22 mouse cellular contexts compared by ENCODE assay signal in genomic region chr4:45829907-45830759, GRCm38 (mm10). TPM values are rescaled to one million over a fixed set of nuclear protein-coding genes. Genes with fewer than 3 reads are reported as not detected.
DNase-seq lines count a peak whose midpoint lies in the region; ATAC-seq lines count a peak whose summit lies in the region.
"Had no signal": no experiment of that assay in that cellular context is flagged by ENCODE, and none has a peak within 500 bp of the region (broad histone marks: within the 10 kb centered on the region; RNA-seq: fewer than 3 reads in every experiment).

No protein-coding gene starts in this region.

- no peak overlapping the region for H3K27ac ChIP-seq in embryonic facial prominence, embryonic 10.5 days (replicated peaks)
- peak overlapping the region; percentile 78 for H3K27ac ChIP-seq in forebrain, embryonic 14.5 days (ENCODE audit: low read depth, low read length)
- peak overlapping the region; percentile 9 for H3K27ac ChIP-seq in hindbrain, embryonic 15.5 days (replicated peaks)
- peak overlapping the region; percentile 78 for H3K27ac ChIP-seq in midbrain, embryonic 16.5 days (ENCODE audit: low read length)
- H3K27ac ChIP-seq: embryonic facial prominence, embryonic 13.5 days; stomach, embryonic 15.5 days had no signal

- H3K4me2 ChIP-seq in forebrain, embryonic 14.5 days (ENCODE audit: low read length), result peak overlapping the region; percentile 8; the same call in 1 of the 2 replicates
- no peak overlapping the region for H3K4me2 ChIP-seq in hindbrain, embryonic 15.5 days
- 0 out of 2 replicates have a peak overlapping the region, but pooled peaks have one; percentile 8 for H3K4me2 ChIP-seq in midbrain, embryonic 16.5 days (ENCODE audit: low read length)
- H3K4me2 ChIP-seq: embryonic facial prominence, embryonic 13.5 days; stomach, embryonic 15.5 days had no signal

- no peaks in the 10 kb centered on the region for H3K9me3 ChIP-seq in embryonic facial prominence, embryonic 10.5 days
- H3K9me3 ChIP-seq in forebrain, embryonic 14.5 days (replicated peaks; ENCODE audit: control insufficient read depth, low read length), result no peaks in the 10 kb centered on the region
- no peaks in the 10 kb centered on the region for H3K9me3 ChIP-seq in hindbrain, embryonic 15.5 days
- H3K9me3 ChIP-seq in midbrain, embryonic 16.5 days (replicated peaks; ENCODE audit: control insufficient read depth, low read length, poor library complexity, severe bottlenecking), result no peaks in the 10 kb centered on the region
- H3K9me3 ChIP-seq: embryonic facial prominence, embryonic 13.5 days; stomach, embryonic 15.5 days had no signal

- H3K36me3 ChIP-seq in embryonic facial prominence, embryonic 10.5 days (replicated peaks), result no peaks in the 10 kb centered on the region
- no peaks in the 10 kb centered on the region for H3K36me3 ChIP-seq in forebrain, embryonic 14.5 days (ENCODE audit: control insufficient read depth, insufficient read depth, low read length)
- H3K36me3 ChIP-seq in hindbrain, embryonic 15.5 days, result no peaks in the 10 kb centered on the region
- no peaks in the 10 kb centered on the region for H3K36me3 ChIP-seq in midbrain, embryonic 16.5 days (ENCODE audit: control insufficient read depth, insufficient read depth, low read length)
- H3K36me3 ChIP-seq: embryonic facial prominence, embryonic 13.5 days; stomach, embryonic 15.5 days had no signal

- H3K27me3 ChIP-seq in embryonic facial prominence, embryonic 10.5 days (replicated peaks; ENCODE audit: low read depth, poor library complexity, severe bottlenecking), result peaks cover 74% of the 10 kb centered on the region
- 0 out of 2 replicates have a peak, but pooled peaks cover 3% of the 10 kb centered on the region for H3K27me3 ChIP-seq in forebrain, embryonic 14.5 days (replicated peaks; ENCODE audit: control insufficient read depth, insufficient read depth, low read length)
- H3K27me3 ChIP-seq in hindbrain, embryonic 15.5 days, result peaks cover 11% of the 10 kb centered on the region; the same call in 1 of the 2 replicates
- H3K27me3 ChIP-seq in midbrain, embryonic 16.5 days (ENCODE audit: control insufficient read depth, insufficient read depth, low read depth, low read length), result peaks cover 3% of the 10 kb centered on the region; the same call in 1 of the 2 replicates

- ATAC-seq in forebrain, embryonic 14.5 days, result peak; percentile 16; the same call in 1 of the 2 replicates
- ATAC-seq in hindbrain, embryonic 15.5 days (ENCODE audit: low FRiP score, low read depth), result no peak
- peak; percentile 26; the same call in 1 of the 2 replicates for ATAC-seq in midbrain, embryonic 16.5 days

- peaks cover 28% of the 10 kb centered on the region for H3K4me1 ChIP-seq in embryonic facial prominence, embryonic 10.5 days
- peaks cover 24% of the 10 kb centered on the region for H3K4me1 ChIP-seq in forebrain, embryonic 14.5 days (ENCODE audit: control insufficient read depth, insufficient read depth, low read length)
- H3K4me1 ChIP-seq in hindbrain, embryonic 15.5 days (replicated peaks), result peaks cover 32% of the 10 kb centered on the region
- peaks cover 19% of the 10 kb centered on the region for H3K4me1 ChIP-seq in midbrain, embryonic 16.5 days (ENCODE audit: control insufficient read depth, insufficient read depth, low read length)

- WGBS in embryonic facial prominence, embryonic 10.5 days, result 53% methylated on average over 13 of the region's 13 CpGs
- 8% methylated on average over 13 of the region's 13 CpGs for WGBS in forebrain, embryonic 14.5 days
- WGBS in hindbrain, embryonic 15.5 days, result 17% methylated on average over 13 of the region's 13 CpGs
- 15% methylated on average over 13 of the region's 13 CpGs for WGBS in midbrain, embryonic 16.5 days

- intact Hi-C loops in heart, postnatal 10 days (cut with DNase I), result no loop called here

- H3K4me3 ChIP-seq in embryonic facial prominence, embryonic 10.5 days, result no peak overlapping the region
- H3K4me3 ChIP-seq in forebrain, embryonic 14.5 days (ENCODE audit: low read depth, low read length), result no peak overlapping the region
- no peak overlapping the region for H3K4me3 ChIP-seq in hindbrain, embryonic 15.5 days
- no peak overlapping the region for H3K4me3 ChIP-seq in midbrain, embryonic 16.5 days (ENCODE audit: low read depth, low read length)
- H3K4me3 ChIP-seq: embryonic facial prominence, embryonic 13.5 days; stomach, embryonic 15.5 days had no signal

- DNase-seq in embryonic facial prominence, embryonic 10.5 days (ENCODE audit: low spot score), result peak; percentile 15
- DNase-seq in forebrain, embryonic 14.5 days (ENCODE audit: low spot score), result peak; percentile 64
- DNase-seq in lung, postnatal 10 days, result no peak
- DNase-seq in heart, postnatal 4 days, result no peak
- no peak for DNase-seq in adrenal gland, postnatal 14 days
- no peak for DNase-seq in heart, postnatal 10 days
- DNase-seq: adrenal gland, postnatal 10 days; cerebellum, adult 18-20 months; gastrocnemius, postnatal 10 days; kidney, postnatal 4 days; lung, adult 18-20 months; lung, postnatal 36 days; spleen, adult 18-20 months had no signal

- H3K9ac ChIP-seq in forebrain, embryonic 14.5 days (ENCODE audit: low read length), result peak overlapping the region; percentile 45
- H3K9ac ChIP-seq in hindbrain, embryonic 15.5 days, result 0 out of 2 replicates have a peak overlapping the region, but pooled peaks have one; percentile 11
- H3K9ac ChIP-seq in midbrain, embryonic 16.5 days (ENCODE audit: low read depth, low read length), result peak overlapping the region; percentile 32; the same call in 1 of the 2 replicates
- H3K9ac ChIP-seq: embryonic facial prominence, embryonic 13.5 days; stomach, embryonic 15.5 days had no signal

RNA-seq across cellular contexts. Expression of gene Igfbpl1, which starts 3.4 kb away (rescaled TPM):
- 3.9 and 5.4 TPM in 2 replicates for polyA plus RNA-seq in embryonic facial prominence, embryonic 10.5 days (2016; fragmentation: Nextera tagmentation; extraction: Ambion mirVana)
- 202 and 210 TPM in 2 replicates for polyA plus RNA-seq in forebrain, embryonic 14.5 days (2014; fragmentation: Nextera tagmentation; extraction: Ambion mirVana)
- polyA plus RNA-seq in hindbrain, embryonic 15.5 days (2015; fragmentation: Nextera tagmentation; extraction: Ambion mirVana), result 36.3 and 59.8 TPM in 2 replicates
- 33.4 and 39.5 TPM in 2 replicates for polyA plus RNA-seq in midbrain, embryonic 16.5 days (2015; fragmentation: Nextera tagmentation; extraction: Ambion mirVana)
- total RNA-seq in heart, postnatal 4 days (2021), result 1 to 10 TPM; 7.3 to 7.5 TPM
- not detected in 2 replicates for total RNA-seq in adrenal gland, postnatal 14 days (2021)
- total RNA-seq in heart, postnatal 10 days (2021), result 1 to 10 TPM; 2.6 to 3.8 TPM
- total RNA-seq: common myeloid progenitor, adult 5-6 weeks; liver, adult 2 months had no signal
- polyA plus RNA-seq: liver, adult 2 months; thymus, postnatal 0 days had no signal

RNA-seq across cellular contexts. Expression of gene Stra6l, which starts 18.3 kb away (rescaled TPM):
- 0.09 and 0.21 TPM in 2 replicates for polyA plus RNA-seq in embryonic facial prominence, embryonic 10.5 days (2016; fragmentation: Nextera tagmentation; extraction: Ambion mirVana)
- 1.0 and 1.2 TPM in 2 replicates for polyA plus RNA-seq in forebrain, embryonic 14.5 days (2014; fragmentation: Nextera tagmentation; extraction: Ambion mirVana)
- 0.35 and 0.42 TPM in 2 replicates for polyA plus RNA-seq in hindbrain, embryonic 15.5 days (2015; fragmentation: Nextera tagmentation; extraction: Ambion mirVana)
- 1.0 and 1.2 TPM in 2 replicates for polyA plus RNA-seq in midbrain, embryonic 16.5 days (2015; fragmentation: Nextera tagmentation; extraction: Ambion mirVana)
- under 1 TPM in 1 of 2 experiments, not detected in 1; 0.02 TPM for total RNA-seq in heart, postnatal 4 days (2021)
- total RNA-seq in adrenal gland, postnatal 14 days (2021), result 0.56 and 7.0 TPM in 2 replicates
- not detected for total RNA-seq in heart, postnatal 10 days (2021)
- total RNA-seq: common myeloid progenitor, adult 5-6 weeks; layer of hippocampus, postnatal 25 days; left cerebral cortex, postnatal 14 days had no signal
- polyA plus RNA-seq: embryonic facial prominence, embryonic 13.5 days had no signal

RNA-seq across cellular contexts. Expression of gene Aldh1b1, which starts 31.3 kb away (rescaled TPM):
- polyA plus RNA-seq in embryonic facial prominence, embryonic 10.5 days (2016; fragmentation: Nextera tagmentation; extraction: Ambion mirVana), result 5.0 and 5.2 TPM in 2 replicates
- 14.0 and 16.4 TPM in 2 replicates for polyA plus RNA-seq in forebrain, embryonic 14.5 days (2014; fragmentation: Nextera tagmentation; extraction: Ambion mirVana)
- polyA plus RNA-seq in hindbrain, embryonic 15.5 days (2015; fragmentation: Nextera tagmentation; extraction: Ambion mirVana), result 17.9 and 19.9 TPM in 2 replicates
- polyA plus RNA-seq in midbrain, embryonic 16.5 days (2015; fragmentation: Nextera tagmentation; extraction: Ambion mirVana), result 22.7 and 24.2 TPM in 2 replicates
- total RNA-seq in heart, postnatal 4 days (2021), result 10 to 100 TPM; 84.2 to 91.4 TPM
- 10.2 and 34.6 TPM in 2 replicates for total RNA-seq in adrenal gland, postnatal 14 days (2021)
- 10 to 100 TPM; 44.4 to 45.5 TPM for total RNA-seq in heart, postnatal 10 days (2021)

RNA-seq across cellular contexts. Expression of gene Ccdc180, which starts 60.0 kb away (rescaled TPM):
- 0.05 and 0.08 TPM in 2 replicates for polyA plus RNA-seq in embryonic facial prominence, embryonic 10.5 days (2016; fragmentation: Nextera tagmentation; extraction: Ambion mirVana)
- 0.07 and 0.10 TPM in 2 replicates for polyA plus RNA-seq in forebrain, embryonic 14.5 days (2014; fragmentation: Nextera tagmentation; extraction: Ambion mirVana)
- polyA plus RNA-seq in hindbrain, embryonic 15.5 days (2015; fragmentation: Nextera tagmentation; extraction: Ambion mirVana), result 0.34 and 0.49 TPM in 2 replicates
- 0.39 and 0.59 TPM in 2 replicates for polyA plus RNA-seq in midbrain, embryonic 16.5 days (2015; fragmentation: Nextera tagmentation; extraction: Ambion mirVana)
- under 1 TPM; 0.05 to 0.09 TPM for total RNA-seq in heart, postnatal 4 days (2021)
- 0.23 and 0.33 TPM in 2 replicates for total RNA-seq in adrenal gland, postnatal 14 days (2021)
- not detected for total RNA-seq in heart, postnatal 10 days (2021)
- total RNA-seq: gastrocnemius, postnatal 10 days; liver, adult 2 months had no signal
- polyA plus RNA-seq: embryonic facial prominence, embryonic 13.5 days had no signal

Comparison
In these comparisons a context has a peak if more than half of its experiments do, and no peak if none do; other contexts are left out.
1. DNase-seq: peak in embryonic facial prominence, embryonic 10.5 days (single experiment) and forebrain, embryonic 14.5 days (single experiment); none in lung, postnatal 10 days (single experiment), heart, postnatal 4 days (single experiment), adrenal gland, postnatal 14 days (single experiment) and heart, postnatal 10 days (0 of 2).
2. Peak in every context shown above with its lines, with median percentiles within 50 percentile points of each other: H3K9ac ChIP-seq.